Mouse (Mus musculus) c-Kit-positive CD71-negative TER-119-negative erythroid progenitor cells, embryonic 14.5 days (primary cell): ENCODE results near the gene Cnnm4.
A peak's percentile ranks its signal among the peaks of the same experiment; 100 is the strongest.

Experiments
- DNase-seq: peaks from one replicate; pipeline ENCODE4 v3.0.0-alpha.2; 2013; ENCODE audit warnings: low read depth

The Cnnm4 gene

DNA sequence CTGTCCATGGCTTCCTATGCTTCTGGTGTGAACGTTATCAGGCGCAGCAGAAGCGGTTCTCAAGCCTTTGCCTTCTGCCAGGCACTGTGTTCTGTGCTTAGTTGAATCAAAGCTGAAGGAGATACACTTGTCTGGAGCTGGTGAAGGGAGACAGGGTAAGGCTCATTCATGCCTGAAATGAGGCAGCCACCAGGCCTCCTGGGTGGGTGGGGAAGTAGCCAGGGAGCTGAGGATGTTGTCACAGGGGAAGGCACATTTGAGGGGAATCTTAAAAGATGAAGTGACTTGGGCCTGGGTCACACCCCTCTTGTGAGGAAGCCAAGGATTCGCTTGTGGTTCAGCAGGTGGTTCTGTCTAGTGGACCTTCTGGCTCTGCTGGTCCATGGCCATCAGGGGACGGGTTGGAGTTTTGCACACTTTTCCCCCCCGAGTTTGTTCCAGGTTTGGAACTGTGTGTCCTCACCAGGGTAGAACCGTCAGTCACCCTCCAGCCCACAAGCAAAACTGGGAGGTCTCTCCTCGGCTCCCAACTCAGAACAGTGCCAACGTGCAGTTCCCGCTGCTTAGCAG is 1.9 kb downstream of the Cnnm4 start:
- no peak for DNase-seq

DNA sequence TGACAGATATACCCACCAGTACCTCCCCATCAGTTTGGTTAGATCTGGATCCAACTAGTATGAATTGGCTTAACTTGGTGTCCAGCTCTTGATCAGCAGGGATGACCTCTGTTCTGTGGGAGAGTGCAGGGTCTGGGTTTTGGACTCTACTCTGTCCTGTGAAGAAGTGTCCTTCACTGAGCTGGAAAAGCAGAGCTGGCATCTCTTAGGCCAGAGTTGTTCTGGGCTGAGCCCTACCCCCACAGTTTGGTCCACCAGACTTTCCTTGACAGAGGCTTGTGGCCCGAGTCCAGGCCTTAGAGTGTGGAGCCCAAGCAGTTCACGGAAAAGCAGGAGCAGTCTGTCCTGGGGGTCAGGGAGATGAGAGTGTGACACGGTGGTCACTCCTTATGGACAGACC is 3.2 kb downstream of the Cnnm4 start:
- DNase-seq = no peak

GRCm38 (mm10) chr1:36475480-36476110 is 4.2 kb downstream of the Cnnm4 start:
- DNase-seq = no peak

- no peak for DNase-seq
Observed at GRCm38 (mm10) chr1:36476426-36476825, 5.0 kb downstream of the Cnnm4 start.

GRCm38 (mm10) chr1:36478343-36478795 is 6.9 kb downstream of the Cnnm4 start:
- DNase-seq = no peak

DNA sequence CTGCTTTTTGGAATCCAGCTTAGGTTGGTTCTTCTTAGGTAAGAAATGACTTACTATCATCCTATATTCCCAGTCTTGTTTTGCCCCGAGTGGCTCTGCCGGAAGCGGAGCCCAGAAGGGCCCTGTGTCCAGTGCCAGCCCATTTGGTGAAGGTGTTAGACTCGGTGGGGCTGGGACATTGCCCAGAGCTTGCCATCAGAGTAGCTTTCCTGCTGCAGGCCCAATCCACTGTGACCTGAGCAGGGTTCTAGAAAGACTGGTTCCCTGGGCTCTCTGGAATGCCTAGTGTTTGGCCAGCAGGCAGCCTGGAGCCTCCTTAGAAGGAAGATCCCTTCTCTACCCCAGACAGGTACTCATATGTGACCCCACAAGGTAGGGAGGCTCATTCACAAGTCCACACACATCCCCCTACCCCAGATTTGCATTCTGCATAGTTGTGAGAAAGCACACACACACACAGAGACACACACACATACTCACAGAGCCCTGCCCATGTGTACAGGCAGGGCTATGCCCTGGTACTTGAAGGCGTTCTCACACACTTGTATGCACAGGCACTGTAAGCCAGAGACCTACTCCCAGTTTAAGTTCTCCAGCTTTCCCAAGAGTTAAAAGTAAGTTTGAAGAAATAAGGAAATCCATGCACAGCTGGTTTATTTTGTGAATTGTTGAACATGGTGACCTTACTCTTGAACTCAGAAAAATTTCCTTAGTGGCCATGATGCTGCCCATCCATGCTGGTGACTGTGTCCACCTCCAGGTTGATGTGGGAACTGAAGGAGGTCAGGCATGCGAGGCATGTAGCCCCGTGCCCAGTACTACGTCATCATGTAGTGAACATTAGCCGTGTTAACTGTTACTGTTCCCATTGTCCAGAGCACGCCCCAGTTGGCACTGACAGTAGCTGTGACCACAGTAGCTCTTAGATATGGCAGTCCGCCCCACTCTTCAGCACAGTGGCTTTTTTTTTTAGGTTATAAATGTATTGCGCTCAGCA is 8.8 kb downstream of the Cnnm4 start:
- no peak for DNase-seq

DNA sequence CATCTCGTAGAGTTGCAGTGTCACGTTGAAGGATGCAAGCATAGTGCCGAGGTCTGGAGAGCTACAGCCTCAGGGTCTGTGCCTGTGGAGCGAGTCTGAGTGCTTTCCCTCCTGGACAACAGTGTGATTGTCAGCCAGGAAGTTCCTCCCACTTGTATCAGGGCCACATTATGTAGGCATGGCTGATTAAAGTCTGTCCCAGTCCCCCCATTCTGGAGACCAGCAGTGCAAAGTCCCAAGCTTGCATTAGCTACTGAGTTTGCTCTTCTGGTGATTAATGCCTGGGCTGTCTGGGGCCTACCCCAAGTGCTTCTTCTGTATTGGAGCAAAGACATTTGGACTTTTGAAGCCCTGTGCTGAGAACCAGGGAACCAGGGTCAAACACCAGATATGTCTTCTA is 12.4 kb downstream of the Cnnm4 start:
- no peak for DNase-seq

- DNase-seq = no peak
Observed at GRCm38 (mm10) chr1:36485080-36485479, 13.7 kb downstream of the Cnnm4 start.

- no peak for DNase-seq
Observed at GRCm38 (mm10) chr1:36487111-36487510, 15.7 kb downstream of the Cnnm4 start.

DNA sequence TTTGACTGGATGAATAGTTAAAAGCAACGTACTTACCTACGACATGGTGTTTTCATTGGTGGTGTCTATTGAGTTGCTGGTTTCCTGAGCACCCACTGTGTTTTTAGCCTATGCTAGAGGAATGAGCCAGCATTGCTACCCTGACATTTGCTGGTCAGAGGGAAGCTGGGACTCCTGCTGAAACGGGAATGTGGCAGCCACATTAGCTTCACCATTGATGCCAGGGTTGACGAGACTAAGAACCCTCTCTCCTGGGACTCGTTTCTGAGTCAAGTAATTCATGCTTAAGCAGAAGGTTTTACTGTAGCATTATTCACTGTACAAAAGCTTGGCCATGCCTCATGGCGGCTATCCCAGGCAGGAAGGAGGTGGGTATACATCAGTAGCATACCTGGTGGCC is 18.2 kb downstream of the Cnnm4 start:
- DNase-seq = no peak

DNA sequence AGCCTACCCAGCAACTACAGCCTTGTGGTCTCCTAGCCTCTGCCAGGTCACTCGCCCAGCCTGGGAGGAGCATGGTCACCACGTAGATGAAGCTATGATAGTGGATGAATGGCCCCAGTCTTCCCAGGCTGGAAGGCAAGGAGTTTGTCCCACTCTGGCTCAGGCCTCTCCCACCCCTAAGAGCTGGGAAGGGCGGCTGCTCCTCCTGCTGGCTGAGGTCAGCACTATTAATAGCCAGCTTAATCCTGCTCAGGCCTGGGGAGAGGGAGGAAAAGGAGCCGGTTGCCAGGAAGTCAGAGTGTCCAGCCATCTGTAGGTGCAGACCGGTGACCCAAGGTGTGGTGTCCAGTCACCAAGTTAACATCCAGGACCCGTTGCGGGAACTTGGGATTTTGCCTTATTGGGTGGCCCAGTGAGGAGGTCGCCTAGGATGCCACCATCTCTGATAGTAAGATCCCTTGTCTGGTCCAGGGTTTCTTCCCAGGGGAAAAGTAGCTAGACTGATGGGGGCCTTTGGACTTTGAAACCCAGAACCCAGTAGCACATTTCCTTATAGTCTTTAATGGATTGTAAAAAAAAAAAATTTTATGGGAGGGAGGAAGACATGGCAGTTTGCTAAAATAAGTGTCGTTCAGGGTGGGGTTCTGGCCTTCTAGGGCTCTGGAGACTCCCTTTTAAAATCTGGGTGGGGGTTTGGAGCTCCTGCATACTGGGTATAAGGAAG is 21.2 kb downstream of the Cnnm4 start:
- no peak for DNase-seq

DNA sequence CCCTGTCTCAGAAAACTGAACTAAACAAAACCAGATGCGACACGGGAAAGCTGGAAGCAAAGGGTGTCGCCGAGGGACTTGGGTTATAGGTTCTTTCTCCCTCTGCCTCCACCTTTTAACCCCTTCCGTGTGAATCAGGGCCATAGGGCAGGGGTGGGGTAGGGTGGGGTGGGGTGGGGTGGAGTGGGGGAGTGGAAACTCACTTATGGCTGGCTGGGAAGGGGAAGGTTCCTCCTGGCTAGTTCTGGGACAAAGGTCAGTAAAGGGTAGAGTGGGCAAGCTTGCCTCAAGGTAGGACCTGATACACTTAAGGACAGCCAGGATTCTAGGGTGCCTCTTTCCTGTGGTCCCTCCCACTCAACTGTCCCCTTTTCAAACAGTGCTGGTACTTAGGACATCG is 21.9 kb downstream of the Cnnm4 start:
- no peak for DNase-seq

DNA sequence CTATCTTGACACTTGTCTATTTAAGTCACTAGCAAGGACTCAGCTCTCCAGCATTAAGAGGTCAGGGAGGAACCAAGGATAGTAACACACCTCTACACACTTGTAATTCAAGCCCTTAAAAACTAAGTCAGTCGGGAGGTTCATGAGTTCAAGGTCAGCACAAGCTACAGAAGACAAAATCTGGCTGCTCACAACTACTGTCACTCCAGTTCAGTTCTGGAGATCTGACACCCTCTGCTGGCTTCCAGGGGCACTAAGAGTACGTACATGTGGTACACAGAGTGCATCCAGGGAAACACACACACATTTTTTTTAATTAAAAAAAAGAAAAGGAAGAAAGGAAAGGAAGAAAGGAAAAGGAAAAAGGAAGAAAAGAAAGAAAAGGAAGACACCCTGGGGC is 25.3 kb downstream of the Cnnm4 start:
- no peak for DNase-seq

DNA sequence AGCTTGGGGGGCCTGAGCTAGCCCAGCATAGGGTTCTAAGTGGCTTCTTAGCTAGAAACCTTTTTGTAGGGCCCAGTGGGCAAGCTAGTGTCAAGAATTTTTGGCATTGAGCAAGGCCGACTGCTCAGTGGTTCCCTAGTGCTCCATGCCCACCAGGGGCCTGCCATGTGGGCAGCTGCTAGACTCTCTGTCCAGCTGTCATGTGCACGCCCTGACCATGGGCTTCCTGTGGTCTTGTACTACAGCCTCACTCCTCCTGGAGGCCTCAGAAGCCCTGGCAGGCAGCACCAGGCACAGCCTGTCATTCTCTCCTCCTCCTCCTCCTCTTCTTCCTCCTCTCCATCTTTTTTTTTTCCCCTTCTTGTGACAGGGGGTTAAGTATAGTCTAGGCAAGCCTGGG is 25.9 kb downstream of the Cnnm4 start:
- DNase-seq = no peak

DNA sequence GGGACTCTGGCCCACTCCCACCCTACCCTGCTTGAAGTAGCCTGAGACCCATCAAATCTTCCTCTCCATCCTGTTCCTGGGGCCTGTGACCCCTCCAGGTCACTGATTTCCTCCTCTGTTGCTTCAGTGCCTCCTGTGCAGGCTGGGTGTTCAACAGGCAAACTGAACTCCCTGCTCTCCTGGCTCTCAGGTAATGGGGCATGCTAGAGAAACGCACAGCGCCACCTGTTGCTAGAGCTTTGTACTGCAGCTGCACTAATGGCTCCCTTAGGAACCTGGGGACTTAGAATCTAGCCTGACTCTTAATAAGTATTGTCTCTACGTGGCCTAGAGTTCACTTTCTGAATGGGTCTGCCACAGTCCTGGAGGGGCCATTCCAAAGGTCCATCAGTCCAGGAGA is 29.8 kb downstream of the Cnnm4 start:
- peak; percentile 77 for DNase-seq

DNA sequence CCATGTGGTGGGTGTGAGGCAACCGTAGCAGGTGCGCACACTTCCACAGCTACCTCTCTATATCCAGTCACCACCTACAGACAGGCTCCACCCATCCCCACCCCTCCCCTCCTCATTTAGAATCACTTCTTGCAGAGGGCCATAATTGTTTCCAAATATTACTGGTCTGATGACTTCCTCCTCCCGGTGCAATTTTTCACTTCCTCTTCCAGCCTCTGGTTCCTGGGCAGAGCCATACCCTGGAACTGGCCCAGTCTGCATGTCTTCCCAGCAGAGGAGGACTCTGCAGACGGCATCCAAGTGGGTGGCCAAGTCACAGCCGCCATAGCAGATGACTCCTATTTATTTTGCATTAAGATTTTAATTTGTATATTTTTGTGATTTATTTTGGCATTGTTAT is 36.8 kb downstream of the Cnnm4 start:
- DNase-seq = no peak

- peak; percentile 97 for DNase-seq
Observed at GRCm38 (mm10) chr1:36511289-36512021, 40.0 kb downstream of the Cnnm4 start, which contains the start of gene Cnnm3. Gene Cnnm3 (plus strand): TSS chr1:36511867.

GRCm38 (mm10) chr1:36512089-36512965 is 40.9 kb downstream of the Cnnm4 start:
- no peak for DNase-seq

GRCm38 (mm10) chr1:36512966-36513280 is 41.5 kb downstream of the Cnnm4 start:
- no peak for DNase-seq

DNA sequence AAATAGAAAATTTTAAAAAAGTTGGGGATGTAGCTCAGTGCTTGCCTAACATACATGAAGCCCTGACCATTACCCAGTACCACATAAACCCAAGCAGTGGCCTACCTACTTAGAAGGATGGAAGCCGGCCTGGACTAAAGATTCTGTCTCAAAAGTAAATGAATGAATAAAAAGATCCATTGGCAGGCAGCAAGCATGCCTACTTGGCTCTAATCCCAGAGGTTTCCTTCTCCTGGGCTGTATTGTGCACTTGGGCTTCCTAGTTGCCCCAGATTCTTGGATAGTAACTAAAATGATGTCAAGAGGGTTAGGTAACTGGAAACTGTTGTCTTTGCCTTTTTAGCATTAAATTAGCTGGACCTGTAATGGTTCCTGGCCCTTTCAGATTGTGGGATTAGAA is 41.9 kb downstream of the Cnnm4 start:
- DNase-seq = no peak

GRCm38 (mm10) chr1:36513718-36514117 is 42.3 kb downstream of the Cnnm4 start:
- DNase-seq = no peak
